Mouse (Mus musculus): ENCODE measurements around the gene Zfp882. TPM values are rescaled to one million over a fixed set of nuclear protein-coding genes. Genes with fewer than 3 reads are reported as not detected.
A peak's percentile ranks its signal among the peaks of the same experiment; 100 is the strongest.
"Not testable (repeated sequence)": the region's sequence is repeated elsewhere in the genome, so short reads cannot be mapped to it uniquely, and the experiment has no call there.

Zfp882 gene
- polyA plus RNA-seq, 1 experiment, result 5.0 TPM

GRCm38 (mm10) chr8:71951436-71952161 lies 43.2 kb downstream of the Zfp882 start:
- TF ChIP-seq POLR2A (IDR thresholded peaks at IDR 0.05; ENCODE audit: low read depth, low read length) (no peak), CTCF (IDR thresholded peaks at IDR 0.05; ENCODE audit: borderline replicate concordance, insufficient read depth, low read length) (no peak)
- H3K4me1 ChIP-seq (ENCODE audit: control insufficient read depth, insufficient read depth, low read length), result no peaks in the 10 kb centered on the region
- H3K4me3 ChIP-seq (ENCODE audit: insufficient read depth, low read length), result peak overlapping the region; percentile 70
- no peak overlapping the region for H3K27ac ChIP-seq (ENCODE audit: insufficient read depth, low read length)

- TF ChIP-seq CTCF (IDR thresholded peaks at IDR 0.05; ENCODE audit: borderline replicate concordance, insufficient read depth, low read length) (no peak), POLR2A (IDR thresholded peaks at IDR 0.05; ENCODE audit: low read depth, low read length) (no peak)
- no peak overlapping the region for H3K4me3 ChIP-seq (ENCODE audit: insufficient read depth, low read length)
- no peak overlapping the region for H3K27ac ChIP-seq (ENCODE audit: insufficient read depth, low read length)
- H3K4me1 ChIP-seq (ENCODE audit: control insufficient read depth, insufficient read depth, low read length), result no peaks in the 10 kb centered on the region
These were observed 44.1 kb downstream of the Zfp882 start for GRCm38 (mm10) chr8:71952489-71952888.

GRCm38 (mm10) chr8:71952961-71953700 lies 44.7 kb downstream of the Zfp882 start:
- not testable (repeated sequence) for H3K4me1 ChIP-seq (ENCODE audit: control insufficient read depth, insufficient read depth, low read length); H3K27ac ChIP-seq (ENCODE audit: insufficient read depth, low read length); H3K4me3 ChIP-seq (ENCODE audit: insufficient read depth, low read length)

DNA sequence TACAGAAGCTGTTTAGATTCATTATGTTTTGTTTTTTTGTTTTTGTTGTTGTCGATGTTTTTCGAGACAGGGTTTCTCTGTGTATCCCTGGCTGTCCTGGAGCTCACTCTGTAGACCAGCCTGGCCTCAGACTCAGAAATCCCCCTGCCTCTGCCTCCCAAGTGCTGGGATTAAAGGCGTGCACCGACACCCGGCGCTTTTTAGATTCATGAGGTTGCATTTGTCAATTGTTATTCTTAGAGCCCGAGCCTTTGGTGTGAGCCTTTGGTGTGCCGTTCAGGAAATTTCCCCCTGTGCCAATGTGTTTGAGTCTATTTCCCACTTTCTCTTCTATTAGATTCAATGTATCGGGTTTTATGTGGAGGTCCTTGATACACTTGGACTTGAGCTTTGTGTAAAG lies 46.3 kb downstream of the Zfp882 start:
- H3K4me1 ChIP-seq (ENCODE audit: control insufficient read depth, insufficient read depth, low read length), result no peaks in the 10 kb centered on the region
- no peak overlapping the region for H3K4me3 ChIP-seq (ENCODE audit: insufficient read depth, low read length)
- no peak overlapping the region for H3K27ac ChIP-seq (ENCODE audit: insufficient read depth, low read length)
- no peak for TF ChIP-seq CTCF (IDR thresholded peaks at IDR 0.05; ENCODE audit: borderline replicate concordance, insufficient read depth, low read length)
- no peak for TF ChIP-seq POLR2A (IDR thresholded peaks at IDR 0.05; ENCODE audit: low read depth, low read length)

GRCm38 (mm10) chr8:71960483-71960882 lies 52.1 kb downstream of the Zfp882 start:
- no peak overlapping the region for H3K4me3 ChIP-seq (ENCODE audit: insufficient read depth, low read length)
- H3K27ac ChIP-seq (ENCODE audit: insufficient read depth, low read length), result no peak overlapping the region
- no peak for TF ChIP-seq POLR2A (IDR thresholded peaks at IDR 0.05; ENCODE audit: low read depth, low read length)
- TF ChIP-seq CTCF (IDR thresholded peaks at IDR 0.05; ENCODE audit: borderline replicate concordance, insufficient read depth, low read length), result no peak
- no peaks in the 10 kb centered on the region for H3K4me1 ChIP-seq (ENCODE audit: control insufficient read depth, insufficient read depth, low read length)

GRCm38 (mm10) chr8:71961796-71962195 lies 53.4 kb downstream of the Zfp882 start:
- Histone ChIP-seq H3K4me3 (ENCODE audit: insufficient read depth, low read length) (no peak overlapping the region), H3K27ac (ENCODE audit: insufficient read depth, low read length) (no peak overlapping the region)
- TF ChIP-seq POLR2A (IDR thresholded peaks at IDR 0.05; ENCODE audit: low read depth, low read length) (no peak), CTCF (IDR thresholded peaks at IDR 0.05; ENCODE audit: borderline replicate concordance, insufficient read depth, low read length) (no peak)

DNA sequence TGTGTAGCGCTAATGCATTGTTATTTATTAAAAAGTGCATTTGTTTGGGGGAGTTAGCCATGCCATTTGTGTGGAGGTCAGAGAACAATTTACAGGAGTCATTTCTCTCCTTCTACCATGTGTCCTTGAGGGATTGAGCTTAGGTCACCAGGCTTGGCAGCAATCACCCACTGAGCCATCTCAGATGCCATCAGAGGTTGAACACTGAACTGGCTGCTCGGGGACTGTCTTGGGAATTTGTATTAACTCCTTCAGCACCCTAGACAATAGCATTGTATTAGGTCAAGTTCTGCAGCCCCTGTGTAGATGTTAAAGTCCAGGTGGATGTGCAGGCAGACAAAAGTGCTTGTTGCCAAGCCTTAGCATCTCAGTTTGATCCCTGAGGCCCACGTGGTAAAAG lies 55.6 kb downstream of the Zfp882 start:
- H3K27ac ChIP-seq (ENCODE audit: insufficient read depth, low read length), result no peak overlapping the region
- no peak overlapping the region for H3K4me3 ChIP-seq (ENCODE audit: insufficient read depth, low read length)
- H3K4me1 ChIP-seq (ENCODE audit: control insufficient read depth, insufficient read depth, low read length), result 0 out of 2 replicates have a peak, but pooled peaks cover 4% of the 10 kb centered on the region
- TF ChIP-seq POLR2A (IDR thresholded peaks at IDR 0.05; ENCODE audit: low read depth, low read length), result no peak

More at GRCm38 (mm10) chr8:71961796-71962195, 53.4 kb downstream of the Zfp882 start:
- H3K4me1 ChIP-seq (ENCODE audit: control insufficient read depth, insufficient read depth, low read length), result no peaks in the 10 kb centered on the region

DNA sequence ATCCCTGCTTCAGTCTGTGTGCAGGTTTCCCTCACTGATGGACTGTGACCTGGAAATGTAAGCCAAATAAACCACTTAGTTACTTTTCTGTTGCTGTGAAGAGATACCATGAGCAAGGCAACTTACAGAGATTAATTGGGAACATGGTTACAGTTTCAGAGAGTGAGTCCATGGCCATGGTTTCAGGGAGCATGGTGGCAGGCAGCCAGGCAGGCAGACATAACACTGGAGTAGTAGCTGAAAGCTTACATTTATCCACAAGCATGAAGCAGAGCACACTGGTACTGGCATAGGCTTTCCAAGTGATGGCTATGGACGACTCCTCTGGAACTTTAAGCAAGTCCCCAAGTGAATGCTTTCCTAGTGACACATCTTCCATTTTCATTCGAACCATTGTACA lies 56.8 kb downstream of the Zfp882 start:
- TF ChIP-seq POLR2A (IDR thresholded peaks at IDR 0.05; ENCODE audit: low read depth, low read length) (no peak), CTCF (IDR thresholded peaks at IDR 0.05; ENCODE audit: borderline replicate concordance, insufficient read depth, low read length) (no peak)
- H3K27ac ChIP-seq (ENCODE audit: insufficient read depth, low read length), result no peak overlapping the region
- no peak overlapping the region for H3K4me3 ChIP-seq (ENCODE audit: insufficient read depth, low read length)
- H3K4me1 ChIP-seq (ENCODE audit: control insufficient read depth, insufficient read depth, low read length), result peaks cover 9% of the 10 kb centered on the region; the same call in 1 of the 2 replicates

Other genes with a start within 250 kb of the Zfp882 start
- gene Unc13a, start 236.9 kb upstream of the Zfp882 start, polyA plus RNA-seq (2011; ENCODE audit: insufficient read length, low read depth, missing spikeins), result 1.9 and 2.6 TPM in 2 replicates
- 5.0 and 6.1 TPM in 2 replicates for gene Jak3, start 232.3 kb upstream of the Zfp882 start, polyA plus RNA-seq (2011; ENCODE audit: insufficient read length, low read depth, missing spikeins)
- 1.4 TPM in 1 of 2 replicates, not detected in the other for gene Insl3, start 219.4 kb upstream of the Zfp882 start, polyA plus RNA-seq (2011; ENCODE audit: insufficient read length, low read depth, missing spikeins)
- gene B3gnt3, start 206.8 kb upstream of the Zfp882 start, polyA plus RNA-seq (2011; ENCODE audit: insufficient read length, low read depth, missing spikeins), result 0.67 and 1.1 TPM in 2 replicates
- gene Fcho1, start 182.9 kb upstream of the Zfp882 start, polyA plus RNA-seq (2011; ENCODE audit: insufficient read length, low read depth, missing spikeins), result not detected in 2 replicates
- 6.3 and 7.0 TPM in 2 replicates for gene Zfp709, start 26.6 kb upstream of the Zfp882 start, polyA plus RNA-seq (2011; ENCODE audit: insufficient read length, low read depth, missing spikeins)
- 25.2 and 26.4 TPM in 2 replicates for gene Zfp617, start within 50 bp of the Zfp882 start, polyA plus RNA-seq (2011; ENCODE audit: insufficient read length, low read depth, missing spikeins)
- gene Zfp961, start 42.4 kb downstream of the Zfp882 start, polyA plus RNA-seq (2011; ENCODE audit: insufficient read length, low read depth, missing spikeins), result 11.1 and 12.5 TPM in 2 replicates
- gene Cyp4f18, start 101.0 kb downstream of the Zfp882 start, polyA plus RNA-seq (2011; ENCODE audit: insufficient read length, low read depth, missing spikeins), result not detected in 2 replicates
- not detected in 2 replicates for gene Olfr372, start 132.6 kb downstream of the Zfp882 start, polyA plus RNA-seq (2011; ENCODE audit: insufficient read length, low read depth, missing spikeins)
- not detected in 2 replicates for gene Olfr373, start 174.6 kb downstream of the Zfp882 start, polyA plus RNA-seq (2011; ENCODE audit: insufficient read length, low read depth, missing spikeins)
- 0.40 TPM in 1 of 2 replicates, not detected in the other for gene Olfr374, start 198.4 kb downstream of the Zfp882 start, polyA plus RNA-seq (2011; ENCODE audit: insufficient read length, low read depth, missing spikeins)
- 1,203 and 1,448 TPM in 2 replicates for gene Tpm4, start 226.4 kb downstream of the Zfp882 start, polyA plus RNA-seq (2011; ENCODE audit: insufficient read length, low read depth, missing spikeins)

All from embryonic fibroblast, embryonic 13.5 days (primary cell).